Mouse (Mus musculus): ENCODE results near the gene Ccdc103. TPM values are rescaled to one million over a fixed set of nuclear protein-coding genes. Genes with fewer than 3 reads are reported as not detected.

Ccdc103 gene
- polyA plus RNA-seq, 1 experiment from 2014 or later, result 2.2 TPM

DNA sequence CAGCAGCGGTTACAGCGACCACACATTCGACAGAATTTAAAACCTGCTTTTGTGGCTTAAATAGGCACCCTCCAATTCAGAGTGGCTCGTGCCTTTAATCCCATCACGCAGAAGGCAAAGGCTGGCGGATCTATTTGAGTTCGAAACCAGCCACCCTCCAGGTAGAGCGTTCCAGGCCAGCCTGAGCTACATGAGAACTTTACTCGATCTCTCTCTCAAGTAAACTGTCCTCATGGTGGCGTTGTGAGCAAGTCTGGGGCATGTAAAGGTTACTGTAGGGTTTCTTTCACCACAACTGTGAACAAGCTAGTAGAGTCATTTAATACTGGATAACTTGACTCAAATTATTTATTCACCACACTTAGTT, 44.3 kb downstream of the Ccdc103 start:
- H3K9me3 ChIP-seq (ENCODE audit: control insufficient read depth, low read length), result no peaks in the 10 kb centered on the region
- no peaks in the 10 kb centered on the region for H3K27me3 ChIP-seq (replicated peaks; ENCODE audit: control insufficient read depth, insufficient read depth, low read length)
- peak overlapping the region; percentile 50 for H3K4me3 ChIP-seq (replicated peaks; ENCODE audit: low read length)
- H3K4me2 ChIP-seq (ENCODE audit: low read length), result peak overlapping the region; percentile 58
- WGBS, result 2% methylated on average over 10 of the region's 10 CpGs
- peak overlapping the region; percentile 76 for H3K27ac ChIP-seq (ENCODE audit: low read length)
- peak overlapping the region; percentile 55 for H3K9ac ChIP-seq (replicated peaks; ENCODE audit: low read depth, low read length)
- H3K4me1 ChIP-seq (replicated peaks; ENCODE audit: control insufficient read depth, insufficient read depth, low read length), result peaks cover 11% of the 10 kb centered on the region
- H3K36me3 ChIP-seq (ENCODE audit: control insufficient read depth, insufficient read depth), result no peaks in the 10 kb centered on the region
- ATAC-seq, result peak; percentile 48; the same call in 1 of the 2 replicates

GRCm38 (mm10) chr11:102930672-102931071, 49.7 kb downstream of the Ccdc103 start:
- Histone ChIP-seq H3K9ac (replicated peaks; ENCODE audit: low read depth, low read length) (no peak overlapping the region), H3K9me3 (ENCODE audit: control insufficient read depth, low read length) (no peaks in the 10 kb centered on the region), H3K36me3 (ENCODE audit: control insufficient read depth, insufficient read depth) (no peaks in the 10 kb centered on the region), H3K4me2 (ENCODE audit: low read length) (no peak overlapping the region), H3K27ac (ENCODE audit: low read length) (no peak overlapping the region), H3K4me3 (replicated peaks; ENCODE audit: low read length) (no peak overlapping the region), H3K27me3 (replicated peaks; ENCODE audit: control insufficient read depth, insufficient read depth, low read length) (no peaks in the 10 kb centered on the region), H3K4me1 (replicated peaks; ENCODE audit: control insufficient read depth, insufficient read depth, low read length) (no peaks in the 10 kb centered on the region)
- ATAC-seq, result no peak
- WGBS, result 90% methylated on average over 10 of the region's 10 CpGs

Other genes with a start within 250 kb of the Ccdc103 start
- gene Meioc, start 217.5 kb upstream of the Ccdc103 start, polyA plus RNA-seq (2015; fragmentation: Nextera tagmentation; extraction: Ambion mirVana), result 0.09 TPM in 1 of 2 replicates, not detected in the other
- 46.8 and 51.2 TPM in 2 replicates for gene Ccdc43, start 183.4 kb upstream of the Ccdc103 start, polyA plus RNA-seq (2015; fragmentation: Nextera tagmentation; extraction: Ambion mirVana)
- 21.4 and 33.7 TPM in 2 replicates for gene Adam11, start 119.8 kb upstream of the Ccdc103 start, polyA plus RNA-seq (2015; fragmentation: Nextera tagmentation; extraction: Ambion mirVana)
- gene Gjc1, start 61.5 kb upstream of the Ccdc103 start, polyA plus RNA-seq (2015; fragmentation: Nextera tagmentation; extraction: Ambion mirVana), result 41.9 and 47.9 TPM in 2 replicates
- gene Higd1b, start 45.4 kb upstream of the Ccdc103 start, polyA plus RNA-seq (2015; fragmentation: Nextera tagmentation; extraction: Ambion mirVana), result 13.7 and 14.5 TPM in 2 replicates
- 188 and 190 TPM in 2 replicates for gene Eftud2, start 219 bp upstream of the Ccdc103 start, polyA plus RNA-seq (2015; fragmentation: Nextera tagmentation; extraction: Ambion mirVana)
- not detected in 2 replicates for gene Fam187a, start 4.0 kb downstream of the Ccdc103 start, polyA plus RNA-seq (2015; fragmentation: Nextera tagmentation; extraction: Ambion mirVana)
- gene Gfap, start 19.7 kb downstream of the Ccdc103 start, polyA plus RNA-seq (2015; fragmentation: Nextera tagmentation; extraction: Ambion mirVana), result 1.3 and 2.3 TPM in 2 replicates
- gene Kif18b, start 43.9 kb downstream of the Ccdc103 start, polyA plus RNA-seq (2015; fragmentation: Nextera tagmentation; extraction: Ambion mirVana), result 3.0 and 4.1 TPM in 2 replicates
- gene C1ql1, start 65.5 kb downstream of the Ccdc103 start, polyA plus RNA-seq (2015; fragmentation: Nextera tagmentation; extraction: Ambion mirVana), result 1.4 TPM in 2 replicates
- 31.7 and 37.2 TPM in 2 replicates for gene Nmt1, start 147.0 kb downstream of the Ccdc103 start, polyA plus RNA-seq (2015; fragmentation: Nextera tagmentation; extraction: Ambion mirVana)
- gene Dcakd, start 147.1 kb downstream of the Ccdc103 start, polyA plus RNA-seq (2015; fragmentation: Nextera tagmentation; extraction: Ambion mirVana), result 162 and 166 TPM in 2 replicates
- gene Plcd3, start 220.5 kb downstream of the Ccdc103 start, polyA plus RNA-seq (2015; fragmentation: Nextera tagmentation; extraction: Ambion mirVana), result 2.5 and 2.6 TPM in 2 replicates
- 17.0 and 17.8 TPM in 2 replicates for gene Acbd4, start 220.5 kb downstream of the Ccdc103 start, polyA plus RNA-seq (2015; fragmentation: Nextera tagmentation; extraction: Ambion mirVana)
- 3.5 and 4.1 TPM in 2 replicates for gene Hexim1, start 235.0 kb downstream of the Ccdc103 start, polyA plus RNA-seq (2015; fragmentation: Nextera tagmentation; extraction: Ambion mirVana)

Data from forebrain, embryonic 16.5 days (tissue).